Mouse (Mus musculus) inflammation-experienced regulatory T-cells, adult 6 months (primary cell): ENCODE data around the gene Strada. TPM values are rescaled to one million over a fixed set of nuclear protein-coding genes. Genes with fewer than 3 reads are reported as not detected.
"Not testable (repeated sequence)": the region's sequence is repeated elsewhere in the genome, so short reads cannot be mapped to it uniquely, and the experiment has no call there.

ENCODE experiments used
- ATAC-seq: one replicate; pipeline ENCODE4 v1.8.0; 2017
- polyA plus RNA-seq, 3 experiments: library from polyadenylated mRNA; unstranded; fragments of 100-300 nt; shearing (Covaris generic); gene quantifications; one replicate each; pipeline ENCODE4 v1.2.1; 2017

Strada gene
- polyA plus RNA-seq, 3 experiments from 2014 or later = 28.1 to 45.4 (median 37.4) TPM

GRCm38 (mm10) chr11:106155761-106156160 is 46.2 kb downstream of the Strada start:
- ATAC-seq = no peak

DNA sequence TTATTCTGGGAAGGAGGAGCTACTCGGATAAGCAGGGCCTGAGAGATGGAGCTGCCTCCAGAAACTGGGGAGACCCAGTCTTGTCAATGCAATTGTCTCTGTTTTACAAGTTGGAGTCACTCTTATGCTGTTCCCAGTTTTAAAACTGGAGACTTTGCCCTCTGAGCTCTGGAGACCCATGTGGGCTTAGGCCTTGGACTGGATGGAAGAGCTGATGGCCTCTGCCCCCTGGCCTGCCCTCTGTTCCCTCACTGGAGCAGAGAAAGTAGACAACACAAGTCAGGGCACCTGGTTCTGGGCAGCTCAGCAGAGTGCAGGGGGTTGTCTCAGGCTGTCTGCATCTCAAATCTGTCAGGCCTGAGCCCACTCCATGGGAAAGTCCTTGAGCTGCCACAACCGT is 47.2 kb downstream of the Strada start:
- ATAC-seq = no peak

DNA sequence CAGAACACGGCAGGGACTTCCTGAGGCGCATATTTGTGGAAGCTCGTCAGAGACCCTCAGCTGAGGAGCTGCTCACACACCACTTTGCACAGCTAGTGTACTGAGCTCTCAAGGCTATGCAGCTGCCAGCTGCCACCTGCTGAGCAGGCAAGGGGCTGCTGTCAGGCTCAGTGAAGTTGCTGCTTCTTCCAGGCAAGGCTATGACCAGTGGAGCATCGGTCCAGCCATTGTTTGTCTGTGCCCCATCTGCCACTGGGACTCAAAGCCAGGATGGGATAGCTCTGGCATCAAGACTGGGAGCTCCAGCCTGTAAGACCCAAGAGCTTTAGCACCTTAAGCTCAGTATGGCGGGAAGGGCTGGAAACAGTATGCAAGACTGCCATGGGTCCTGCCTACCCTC is 47.9 kb downstream of the Strada start:
- ATAC-seq = no peak

- no peak for ATAC-seq
Observed at GRCm38 (mm10) chr11:106152132-106152531, 49.8 kb downstream of the Strada start.

DNA sequence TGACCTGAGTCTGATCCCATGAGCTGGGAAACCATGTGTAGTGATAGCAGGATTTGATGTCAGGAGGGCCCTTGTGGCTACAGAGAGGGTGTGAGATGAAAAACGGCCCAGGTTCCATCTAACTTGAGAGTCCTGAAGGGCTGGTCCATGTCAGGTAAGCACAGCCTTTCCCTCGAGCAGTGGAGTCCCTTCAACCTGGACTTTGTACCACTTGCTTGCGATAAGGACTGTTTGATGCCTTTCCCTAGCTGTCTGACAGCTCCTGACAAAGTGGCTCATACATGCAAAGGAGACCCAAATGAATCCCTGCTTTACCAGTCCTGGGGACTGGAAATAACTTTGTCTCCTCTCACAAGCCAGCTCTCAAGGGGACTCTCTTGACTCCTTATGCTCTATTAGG is 50.7 kb downstream of the Strada start:
- ATAC-seq = no peak

DNA sequence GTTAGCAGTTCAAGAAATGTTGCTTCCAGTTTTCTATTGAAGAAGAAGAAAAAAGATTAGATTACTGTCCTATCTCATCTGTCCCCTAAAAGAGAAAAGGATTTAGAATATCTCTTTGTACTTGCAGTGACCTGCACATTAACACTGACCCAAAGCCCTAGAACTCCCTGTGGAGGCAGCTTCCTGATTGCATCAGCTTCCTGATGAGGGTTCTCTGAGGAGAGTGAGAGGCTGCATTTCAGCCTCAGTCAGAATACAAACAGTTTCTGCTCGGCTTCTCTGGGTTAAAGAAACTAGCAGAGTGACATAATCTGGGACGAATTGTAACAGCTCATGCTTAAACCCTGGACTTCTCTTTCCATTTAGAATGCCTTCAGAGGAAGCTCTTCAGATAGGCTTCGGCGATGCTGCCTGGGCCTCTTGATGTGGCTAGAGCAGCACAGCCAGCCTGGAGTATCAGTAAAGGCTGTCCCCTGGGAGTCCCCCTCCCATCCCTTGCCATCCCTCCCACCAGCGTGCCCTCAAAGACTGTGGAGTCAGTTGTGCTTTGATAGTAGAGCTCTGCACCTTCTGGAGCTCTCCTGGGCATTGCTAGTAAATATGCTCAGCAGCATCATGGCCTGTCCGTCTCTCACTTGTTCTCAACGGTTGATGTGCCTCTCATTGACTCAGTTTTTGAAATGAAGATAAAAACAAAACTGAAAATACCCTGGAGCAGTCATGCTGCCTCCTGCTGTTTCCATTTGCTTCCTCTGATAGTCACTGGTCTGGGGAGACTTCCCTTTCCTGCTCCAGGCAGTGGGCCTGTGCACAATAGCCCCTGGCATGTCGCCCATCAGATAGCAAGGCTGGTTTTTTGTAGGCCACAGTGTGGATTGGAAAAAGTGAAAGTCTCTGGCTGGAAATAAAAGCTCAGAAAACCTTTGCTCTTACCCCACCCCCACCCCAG is 67.1 kb downstream of the Strada start:
- peak; percentile 35 for ATAC-seq

GRCm38 (mm10) chr11:106132516-106132915 is 69.5 kb downstream of the Strada start:
- ATAC-seq = no peak

- ATAC-seq = no peak
Observed at GRCm38 (mm10) chr11:106129477-106129876, 72.5 kb downstream of the Strada start.

DNA sequence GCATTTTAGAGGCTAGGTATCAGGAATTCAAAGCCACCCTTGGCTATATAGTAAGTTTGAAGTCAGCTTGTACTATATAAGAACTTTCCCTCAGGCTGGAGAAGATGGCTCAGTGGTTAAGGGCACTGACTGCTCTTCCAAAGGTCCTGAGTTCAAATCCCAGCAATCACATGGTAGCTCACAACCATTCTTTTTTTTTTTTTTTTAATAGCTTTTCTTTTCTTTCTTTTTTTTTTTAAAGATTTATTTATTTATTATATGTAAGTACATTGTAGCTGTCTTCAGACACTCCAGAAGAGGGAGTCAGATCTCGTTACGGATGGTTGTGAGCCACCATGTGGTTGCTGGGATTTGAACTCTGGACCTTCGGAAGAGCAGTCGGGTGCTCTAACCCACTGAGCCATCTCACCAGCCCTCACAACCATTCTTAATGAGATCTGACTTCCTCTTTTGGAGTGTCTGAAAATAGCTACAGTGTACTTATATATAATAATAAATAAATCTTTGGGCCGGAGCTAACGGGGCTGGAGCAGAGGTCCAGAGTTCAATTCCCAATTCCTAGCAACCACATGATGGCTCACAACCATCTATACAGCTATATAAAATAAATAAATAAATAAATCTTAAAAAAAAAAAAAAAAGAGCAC is 75.1 kb downstream of the Strada start:
- not testable (repeated sequence) for ATAC-seq

DNA sequence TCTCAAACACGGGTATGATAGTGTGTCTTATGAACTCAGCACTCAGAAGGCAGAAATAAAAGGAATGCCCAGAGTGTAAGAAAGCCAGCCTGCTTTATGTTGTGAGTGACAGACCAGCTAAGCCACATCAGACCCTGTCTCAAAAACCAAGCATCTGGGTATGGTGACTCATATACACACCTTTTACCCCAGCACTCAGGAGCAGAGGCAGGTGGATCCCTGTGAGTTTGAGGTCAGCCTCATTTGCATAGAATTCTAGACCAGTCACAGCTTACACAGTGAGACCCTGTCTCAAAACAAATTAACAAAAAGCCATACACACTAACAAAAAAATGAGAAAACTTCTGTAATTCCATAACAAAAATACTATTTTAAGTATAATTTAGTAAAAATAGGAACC is 76.1 kb downstream of the Strada start:
- no peak for ATAC-seq

DNA sequence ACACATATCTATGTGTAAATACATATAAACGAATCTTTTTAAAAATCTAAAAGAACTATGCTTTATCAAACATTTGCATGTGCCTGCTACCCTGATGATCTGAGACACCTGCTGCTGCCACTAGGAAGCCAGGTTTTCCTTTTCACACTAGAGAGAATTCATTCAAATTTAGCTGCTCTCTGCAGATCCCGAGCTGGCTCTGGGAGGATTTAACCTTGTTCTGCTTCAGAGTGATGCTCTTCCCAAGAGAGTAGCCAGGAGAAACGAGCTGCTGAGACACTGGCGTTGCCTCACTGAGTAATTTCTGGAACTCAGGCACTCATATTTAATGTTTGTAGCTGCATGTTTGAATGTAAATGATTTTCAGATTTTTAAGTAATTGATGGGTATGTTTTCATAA is 77.2 kb downstream of the Strada start:
- ATAC-seq = no peak

GRCm38 (mm10) chr11:106122736-106123135 is 79.2 kb downstream of the Strada start:
- peak; percentile 63 for ATAC-seq

GRCm38 (mm10) chr11:106122221-106122620 is 79.7 kb downstream of the Strada start:
- no peak for ATAC-seq

Other genes starting within 250 kb of the Strada start
- 1 to 10 TPM in 2 of 3 experiments, under 1 TPM in 1; 0.34 to 1.8 (median 1.3) TPM for gene Cyb561, start 248.8 kb downstream of the Strada start, polyA plus RNA-seq
- not detected for gene Ace, start 234.2 kb downstream of the Strada start, polyA plus RNA-seq
- not detected for gene Ace3, start 207.5 kb downstream of the Strada start, polyA plus RNA-seq
- gene Kcnh6, start 194.0 kb downstream of the Strada start, polyA plus RNA-seq = under 1 TPM in 1 of 3 experiments, not detected in 2; 0.16 TPM
- 10 to 100 TPM; 18.5 to 25.5 (median 22.3) TPM for gene Dcaf7, start 165.3 kb downstream of the Strada start, polyA plus RNA-seq
- 10 to 100 TPM in 2 of 3 experiments, 1 to 10 TPM in 1; 7.7 to 14.5 (median 13.3) TPM for gene Taco1, start 136.1 kb downstream of the Strada start, polyA plus RNA-seq
- gene Map3k3, start 117.6 kb downstream of the Strada start, polyA plus RNA-seq = 10 to 100 TPM; 11.5 to 33.4 (median 33.3) TPM
- not detected for gene Gm10840, start 41.3 kb downstream of the Strada start, polyA plus RNA-seq
- gene Limd2, start 41.3 kb downstream of the Strada start, polyA plus RNA-seq = 100 to 1,000 TPM; 535 to 666 (median 652) TPM
- 10 to 100 TPM; 77.0 to 93.9 (median 77.0) TPM for gene Ccdc47, start 14.2 kb upstream of the Strada start, polyA plus RNA-seq
- 10 to 100 TPM; 55.6 to 92.5 (median 83.3) TPM for gene Ddx42, start 14.8 kb upstream of the Strada start, polyA plus RNA-seq
- 10 to 100 TPM; 31.7 to 66.8 (median 55.9) TPM for gene Ftsj3, start 53.9 kb upstream of the Strada start, polyA plus RNA-seq
- 100 to 1,000 TPM; 145 to 157 (median 154) TPM for gene Psmc5, start 54.0 kb upstream of the Strada start, polyA plus RNA-seq
- gene Smarcd2, start 70.8 kb upstream of the Strada start, polyA plus RNA-seq = 10 to 100 TPM; 16.2 to 24.9 (median 23.1) TPM
- gene Tcam1, start 74.5 kb upstream of the Strada start, polyA plus RNA-seq = under 1 TPM in 2 of 3 experiments, not detected in 1; 0.09 to 0.14 TPM
- not detected for gene Gh, start 99.7 kb upstream of the Strada start, polyA plus RNA-seq
- gene Cd79b, start 112.6 kb upstream of the Strada start, polyA plus RNA-seq = 10 to 100 TPM; 29.4 to 76.0 (median 49.1) TPM
- under 1 TPM in 1 of 3 experiments, not detected in 2; 0.08 TPM for gene Scn4a, start 151.1 kb upstream of the Strada start, polyA plus RNA-seq
- 1 to 10 TPM in 2 of 3 experiments, under 1 TPM in 1; 0.87 to 2.5 (median 2.3) TPM for gene Prr29, start 163.3 kb upstream of the Strada start, polyA plus RNA-seq
- gene Icam2, start 185.9 kb upstream of the Strada start, polyA plus RNA-seq = 100 to 1,000 TPM in 2 of 3 experiments, 10 to 100 TPM in 1; 91.8 to 131 (median 125) TPM